Mouse (Mus musculus): ENCODE data around the gene Ptprk. TPM values are rescaled to one million over a fixed set of nuclear protein-coding genes. Genes with fewer than 3 reads are reported as not detected.

Gene Ptprk
- total and polyA plus RNA-seq, 3 experiments: 8.6 to 21.0 (median 20.0) TPM

GRCm38 (mm10) chr10:28116982-28117381 lies 42.4 kb downstream of the Ptprk start:
- no peak for DNase-seq
- intact Hi-C loops (cut with DNase I): no loop called here

GRCm38 (mm10) chr10:28118783-28119365 lies 44.3 kb downstream of the Ptprk start:
- H3K9ac ChIP-seq (ENCODE audit: low read depth, low read length): no peak overlapping the region
- H3K79me2 ChIP-seq (replicated peaks; ENCODE audit: control insufficient read depth, insufficient read depth, low read length): peaks cover 5% of the 10 kb centered on the region
- 92% methylated on average over 6 of the region's 6 CpGs for WGBS
- no peak overlapping the region for H3K27ac ChIP-seq
- H3K27me3 ChIP-seq (ENCODE audit: control insufficient read depth, insufficient read depth, low read length): no peaks in the 10 kb centered on the region
- DNase-seq: no peak
- TF ChIP-seq CTCF (IDR thresholded peaks at IDR 0.05): no peak
- no peak for TF ChIP-seq POLR2A (IDR thresholded peaks at IDR 0.05; ENCODE audit: insufficient read depth, low read depth, low read length)
- no peak for TF ChIP-seq EP300 (IDR thresholded peaks at IDR 0.05; ENCODE audit: insufficient read depth, low read depth, low read length)
- H3K36me3 ChIP-seq (ENCODE audit: control insufficient read depth, insufficient read depth, low read length): no peaks in the 10 kb centered on the region
- H3K4me3 ChIP-seq: no peak overlapping the region
- intact Hi-C loops (cut with DNase I): no loop called here
- H3K4me1 ChIP-seq (ENCODE audit: control insufficient read depth, insufficient read depth, low read length): peaks cover 4% of the 10 kb centered on the region; the same call in 1 of the 2 replicates

More at GRCm38 (mm10) chr10:28116982-28117381, 42.4 kb downstream of the Ptprk start:
- Histone ChIP-seq H3K4me1 (ENCODE audit: control insufficient read depth, insufficient read depth, low read length) (peaks cover 4% of the 10 kb centered on the region), H3K9ac (ENCODE audit: low read depth, low read length) (no peak overlapping the region), H3K36me3 (ENCODE audit: control insufficient read depth, insufficient read depth, low read length) (peaks cover 2% of the 10 kb centered on the region; the same call in 1 of the 2 replicates), H3K27me3 (ENCODE audit: control insufficient read depth, insufficient read depth, low read length) (no peaks in the 10 kb centered on the region), H3K27ac (no peak overlapping the region), H3K79me2 (replicated peaks; ENCODE audit: control insufficient read depth, insufficient read depth, low read length) (peaks cover 5% of the 10 kb centered on the region), H3K4me3 (no peak overlapping the region)
- TF ChIP-seq POLR2A (IDR thresholded peaks at IDR 0.05; ENCODE audit: insufficient read depth, low read depth, low read length) (no peak), CTCF (IDR thresholded peaks at IDR 0.05) (peak; percentile 19; the same call in 1 of the 2 replicates)

GRCm38 (mm10) chr10:28123881-28124280 lies 49.3 kb downstream of the Ptprk start:
- peaks cover 2% of the 10 kb centered on the region; the same call in 1 of the 2 replicates for H3K4me1 ChIP-seq (ENCODE audit: control insufficient read depth, insufficient read depth, low read length)
- WGBS: 92% methylated on average over 4 of the region's 4 CpGs

GRCm38 (mm10) chr10:28128011-28128410 lies 53.4 kb downstream of the Ptprk start:
- 88% methylated on average over 5 of the region's 5 CpGs for WGBS
- no peak overlapping the region for H3K9ac ChIP-seq (ENCODE audit: low read depth, low read length)
- no peak overlapping the region for H3K4me3 ChIP-seq
- DNase-seq: no peak
- H3K27me3 ChIP-seq (ENCODE audit: control insufficient read depth, insufficient read depth, low read length): no peaks in the 10 kb centered on the region
- H3K4me1 ChIP-seq (ENCODE audit: control insufficient read depth, insufficient read depth, low read length): peaks cover 5% of the 10 kb centered on the region; the same call in 1 of the 2 replicates
- peaks cover 2% of the 10 kb centered on the region; the same call in 1 of the 2 replicates for H3K79me2 ChIP-seq (replicated peaks; ENCODE audit: control insufficient read depth, insufficient read depth, low read length)
- no peaks in the 10 kb centered on the region for H3K36me3 ChIP-seq (ENCODE audit: control insufficient read depth, insufficient read depth, low read length)
- no peak overlapping the region for H3K27ac ChIP-seq
- TF ChIP-seq EP300 (IDR thresholded peaks at IDR 0.05; ENCODE audit: insufficient read depth, low read depth, low read length) (no peak), POLR2A (IDR thresholded peaks at IDR 0.05; ENCODE audit: insufficient read depth, low read depth, low read length) (no peak), CTCF (IDR thresholded peaks at IDR 0.05) (no peak)
- intact Hi-C loops (cut with DNase I): no loop called here

More at GRCm38 (mm10) chr10:28123881-28124280, 49.3 kb downstream of the Ptprk start:
- H3K79me2 ChIP-seq (replicated peaks; ENCODE audit: control insufficient read depth, insufficient read depth, low read length): no peaks in the 10 kb centered on the region
- no peak overlapping the region for H3K27ac ChIP-seq
- TF ChIP-seq EP300 (IDR thresholded peaks at IDR 0.05; ENCODE audit: insufficient read depth, low read depth, low read length) (no peak), CTCF (IDR thresholded peaks at IDR 0.05) (no peak), POLR2A (IDR thresholded peaks at IDR 0.05; ENCODE audit: insufficient read depth, low read depth, low read length) (no peak)
- no peaks in the 10 kb centered on the region for H3K27me3 ChIP-seq (ENCODE audit: control insufficient read depth, insufficient read depth, low read length)
- no peak for DNase-seq
- no peak overlapping the region for H3K9ac ChIP-seq (ENCODE audit: low read depth, low read length)
- H3K36me3 ChIP-seq (ENCODE audit: control insufficient read depth, insufficient read depth, low read length): no peaks in the 10 kb centered on the region
- no peak overlapping the region for H3K4me3 ChIP-seq
- intact Hi-C loops (cut with DNase I): no loop called here

GRCm38 (mm10) chr10:28128450-28128849 lies 53.8 kb downstream of the Ptprk start:
- peaks cover 2% of the 10 kb centered on the region; the same call in 1 of the 2 replicates for H3K79me2 ChIP-seq (replicated peaks; ENCODE audit: control insufficient read depth, insufficient read depth, low read length)
- H3K4me3 ChIP-seq: no peak overlapping the region
- H3K36me3 ChIP-seq (ENCODE audit: control insufficient read depth, insufficient read depth, low read length): no peaks in the 10 kb centered on the region
- DNase-seq: no peak
- peaks cover 5% of the 10 kb centered on the region; the same call in 1 of the 2 replicates for H3K4me1 ChIP-seq (ENCODE audit: control insufficient read depth, insufficient read depth, low read length)
- 41% methylated on average over 4 of the region's 4 CpGs for WGBS
- H3K9ac ChIP-seq (ENCODE audit: low read depth, low read length): no peak overlapping the region
- no peak overlapping the region for H3K27ac ChIP-seq
- intact Hi-C loops (cut with DNase I): no loop called here
- H3K27me3 ChIP-seq (ENCODE audit: control insufficient read depth, insufficient read depth, low read length): no peaks in the 10 kb centered on the region
- TF ChIP-seq CTCF (IDR thresholded peaks at IDR 0.05) (no peak), EP300 (IDR thresholded peaks at IDR 0.05; ENCODE audit: insufficient read depth, low read depth, low read length) (0 out of 2 replicates have a peak, but pooled peaks have one; percentile 27), POLR2A (IDR thresholded peaks at IDR 0.05; ENCODE audit: insufficient read depth, low read depth, low read length) (no peak)

GRCm38 (mm10) chr10:28130422-28130821 lies 55.8 kb downstream of the Ptprk start:
- H3K79me2 ChIP-seq (replicated peaks; ENCODE audit: control insufficient read depth, insufficient read depth, low read length): peaks cover 3% of the 10 kb centered on the region
- DNase-seq: peak in 1 of 2 experiments; percentile 9
- TF ChIP-seq POLR2A (IDR thresholded peaks at IDR 0.05; ENCODE audit: insufficient read depth, low read depth, low read length) (no peak), EP300 (IDR thresholded peaks at IDR 0.05; ENCODE audit: insufficient read depth, low read depth, low read length) (no peak), CTCF (IDR thresholded peaks at IDR 0.05) (no peak)
- no peaks in the 10 kb centered on the region for H3K36me3 ChIP-seq (ENCODE audit: control insufficient read depth, insufficient read depth, low read length)
- peaks cover 5% of the 10 kb centered on the region; the same call in 1 of the 2 replicates for H3K4me1 ChIP-seq (ENCODE audit: control insufficient read depth, insufficient read depth, low read length)
- H3K9ac ChIP-seq (ENCODE audit: low read depth, low read length): no peak overlapping the region
- H3K4me3 ChIP-seq: no peak overlapping the region
- intact Hi-C loops (cut with DNase I): no loop called here
- no peaks in the 10 kb centered on the region for H3K27me3 ChIP-seq (ENCODE audit: control insufficient read depth, insufficient read depth, low read length)
- H3K27ac ChIP-seq: no peak overlapping the region
- 79% methylated on average over 9 of the region's 9 CpGs for WGBS
